Mouse (Mus musculus) forebrain, embryonic 13.5 days (tissue): ENCODE results near the gene Trim8. TPM values are rescaled to one million over a fixed set of nuclear protein-coding genes. Genes with fewer than 3 reads are reported as not detected.

ENCODE experiments used
- ATAC-seq: fragments of 200-750 bp; cut with Nextera tagmentation; 2 replicates; pipeline ENCODE4 v1.8.0; 2017
- H3K27ac ChIP-seq: fragments of 300-500 bp; sonication (generic); 2 replicates; pipeline ENCODE4 v1.5.1; 2015; ENCODE audit warnings: inconsistent platforms, mild to moderate bottlenecking, moderate library complexity
- H3K27me3 ChIP-seq: fragments of 300-500 bp; sonication (generic); 2 replicates; pipeline ENCODE4 v1.6.1; 2015; ENCODE audit warnings: mild to moderate bottlenecking, inconsistent platforms
- H3K36me3 ChIP-seq: fragments of 300-500 bp; sonication (generic); 2 replicates; pipeline ENCODE4 v1.6.1; 2015; ENCODE audit warnings: mild to moderate bottlenecking, inconsistent platforms; ENCODE audit not compliant: poor library complexity, severe bottlenecking
- H3K4me1 ChIP-seq: fragments of 300-500 bp; sonication (generic); 2 replicates; pipeline ENCODE4 v1.6.1; 2015; ENCODE audit warnings: inconsistent platforms
- H3K4me2 ChIP-seq: fragments of 300-500 bp; sonication (generic); 2 replicates; pipeline ENCODE4 v1.6.1; 2015; ENCODE audit warnings: inconsistent platforms, mild to moderate bottlenecking, moderate library complexity
- H3K4me3 ChIP-seq: fragments of 300-500 bp; sonication (generic); 2 replicates; pipeline ENCODE4 v1.5.1; 2015; ENCODE audit warnings: mild to moderate bottlenecking, inconsistent platforms
- H3K9ac ChIP-seq: fragments of 300-500 bp; sonication (generic); 2 replicates; pipeline ENCODE4 v1.6.1; 2015; ENCODE audit warnings: mild to moderate bottlenecking, inconsistent platforms
- H3K9me3 ChIP-seq: fragments of 300-500 bp; sonication (generic); replicated peaks from 2 replicates; pipeline ENCODE4 v1.6.1; 2016; ENCODE audit warnings: inconsistent platforms
- WGBS: fragments of 180-500 bp; shearing (Covaris S2); methylation state at CpG from one replicate; pipeline ENCODE4 v1.1.7; 2015; 5-methylcytosine and 5-hydroxymethylcytosine counted together
- polyA plus RNA-seq: library from polyadenylated mRNA; unstranded; fragments of >200 nt; fragmentation: Nextera tagmentation; extraction: Ambion mirVana; gene quantifications from 2 replicates; pipeline ENCODE4 v1.2.1, GENCODE M21; 2015

Trim8 gene
- polyA plus RNA-seq, 1 experiment from 2014 or later, result 22.6 TPM

DNA sequence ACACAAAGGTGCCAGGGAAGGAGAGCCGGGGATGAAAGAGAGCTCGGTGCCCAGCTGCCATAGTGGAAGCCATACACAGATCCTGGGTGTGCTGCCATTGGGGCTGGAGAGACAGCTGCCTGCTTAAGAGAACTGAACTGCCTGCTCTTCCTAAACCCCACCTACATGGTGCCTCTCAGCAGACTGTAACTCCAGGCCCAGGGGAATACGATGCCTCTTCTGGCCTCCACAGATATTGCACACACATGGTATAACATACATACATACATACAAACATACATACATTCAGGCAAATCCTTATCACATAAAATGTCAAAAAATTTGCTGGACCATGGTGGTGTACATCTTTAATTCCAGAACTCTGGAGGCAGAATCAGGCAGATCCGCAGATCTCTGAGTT lies 38.1 kb upstream of the Trim8 start:
- H3K27me3 ChIP-seq, result no peaks in the 10 kb centered on the region
- no peaks in the 10 kb centered on the region; the same call in 1 of the 2 replicates for H3K9me3 ChIP-seq
- WGBS, result 97% methylated on average over 4 of the region's 4 CpGs
- H3K9ac ChIP-seq, result no peak overlapping the region
- no peak for ATAC-seq
- no peak overlapping the region for H3K27ac ChIP-seq
- H3K4me1 ChIP-seq, result no peaks in the 10 kb centered on the region
- no peak overlapping the region for H3K4me3 ChIP-seq
- peaks cover 50% of the 10 kb centered on the region for H3K36me3 ChIP-seq
- H3K4me2 ChIP-seq, result no peak overlapping the region

GRCm38 (mm10) chr19:46466160-46466559 lies 35.3 kb upstream of the Trim8 start:
- ATAC-seq, result no peak
- H3K4me3 ChIP-seq, result no peak overlapping the region
- no peak overlapping the region for H3K4me2 ChIP-seq
- no peak overlapping the region for H3K27ac ChIP-seq
- no peaks in the 10 kb centered on the region; the same call in 1 of the 2 replicates for H3K9me3 ChIP-seq
- peaks cover 31% of the 10 kb centered on the region for H3K36me3 ChIP-seq
- H3K9ac ChIP-seq, result no peak overlapping the region
- H3K27me3 ChIP-seq, result no peaks in the 10 kb centered on the region
- WGBS, result 85% methylated on average over 6 of the region's 6 CpGs
- peaks cover 6% of the 10 kb centered on the region; the same call in 1 of the 2 replicates for H3K4me1 ChIP-seq

GRCm38 (mm10) chr19:46467051-46467503 lies 34.4 kb upstream of the Trim8 start:
- H3K27me3 ChIP-seq, result no peaks in the 10 kb centered on the region
- H3K4me1 ChIP-seq, result peaks cover 15% of the 10 kb centered on the region
- no peak overlapping the region for H3K4me2 ChIP-seq
- no peak overlapping the region for H3K4me3 ChIP-seq
- peaks cover 25% of the 10 kb centered on the region for H3K36me3 ChIP-seq
- no peak overlapping the region for H3K27ac ChIP-seq
- H3K9me3 ChIP-seq, result no peaks in the 10 kb centered on the region; the same call in 1 of the 2 replicates
- WGBS, result 80% methylated on average over 3 of the region's 3 CpGs
- no peak for ATAC-seq
- H3K9ac ChIP-seq, result no peak overlapping the region

- H3K36me3 ChIP-seq, result peaks cover 39% of the 10 kb centered on the region
- no peaks in the 10 kb centered on the region for H3K27me3 ChIP-seq
- H3K27ac ChIP-seq, result peak overlapping the region; percentile 57; the same call in 1 of the 2 replicates
- H3K9me3 ChIP-seq, result no peaks in the 10 kb centered on the region
- no peak overlapping the region for H3K4me2 ChIP-seq
- H3K4me3 ChIP-seq, result no peak overlapping the region
- H3K9ac ChIP-seq, result 0 out of 2 replicates have a peak overlapping the region, but pooled peaks have one; percentile 30
- ATAC-seq, result no peak
- H3K4me1 ChIP-seq, result peaks cover 15% of the 10 kb centered on the region
- 61% methylated on average over 17 of the region's 17 CpGs for WGBS
These were observed 30.9 kb upstream of the Trim8 start for GRCm38 (mm10) chr19:46470364-46471240.

GRCm38 (mm10) chr19:46471324-46472093 lies 30.0 kb upstream of the Trim8 start:
- H3K36me3 ChIP-seq, result peaks cover 43% of the 10 kb centered on the region
- peak overlapping the region; percentile 30; the same call in 1 of the 2 replicates for H3K9ac ChIP-seq

DNA sequence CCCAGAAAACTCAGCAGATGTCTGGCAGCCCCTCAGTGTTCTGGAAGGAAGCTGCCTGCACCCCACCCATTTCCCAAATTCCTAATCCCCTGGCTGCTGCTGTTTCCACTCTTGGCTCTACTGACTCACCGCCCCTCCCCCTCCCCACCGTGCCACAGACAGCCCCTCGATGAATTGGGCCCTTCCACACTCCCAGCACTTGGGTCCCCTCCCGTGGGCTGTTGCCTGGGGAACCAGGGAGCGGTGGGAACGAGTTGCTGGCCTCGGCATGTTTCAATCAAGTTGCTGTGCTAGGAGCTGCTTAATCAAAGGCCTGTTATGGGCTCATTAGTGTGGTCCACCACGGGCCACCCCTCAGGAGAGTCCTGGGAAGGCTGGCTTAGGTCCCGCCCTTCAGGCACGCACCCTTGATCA lies 24.1 kb upstream of the Trim8 start:
- H3K4me1 ChIP-seq, result peaks cover 13% of the 10 kb centered on the region; the same call in 1 of the 2 replicates
- no peak overlapping the region for H3K4me3 ChIP-seq
- no peak overlapping the region for H3K27ac ChIP-seq
- H3K4me2 ChIP-seq, result no peak overlapping the region
- peaks cover 69% of the 10 kb centered on the region for H3K36me3 ChIP-seq
- WGBS, result 21% methylated on average over 10 of the region's 10 CpGs
- no peaks in the 10 kb centered on the region for H3K27me3 ChIP-seq
- ATAC-seq, result no peak
- no peak overlapping the region for H3K9ac ChIP-seq
- H3K9me3 ChIP-seq, result no peaks in the 10 kb centered on the region

More at GRCm38 (mm10) chr19:46471324-46472093, 30.0 kb upstream of the Trim8 start:
- no peak overlapping the region for H3K4me2 ChIP-seq
- WGBS, result 23% methylated on average over 10 of the region's 10 CpGs
- H3K27ac ChIP-seq, result peak overlapping the region; percentile 57
- no peaks in the 10 kb centered on the region for H3K9me3 ChIP-seq
- H3K4me1 ChIP-seq, result peaks cover 15% of the 10 kb centered on the region
- no peak overlapping the region for H3K4me3 ChIP-seq
- ATAC-seq, result no peak
- H3K27me3 ChIP-seq, result no peaks in the 10 kb centered on the region

DNA sequence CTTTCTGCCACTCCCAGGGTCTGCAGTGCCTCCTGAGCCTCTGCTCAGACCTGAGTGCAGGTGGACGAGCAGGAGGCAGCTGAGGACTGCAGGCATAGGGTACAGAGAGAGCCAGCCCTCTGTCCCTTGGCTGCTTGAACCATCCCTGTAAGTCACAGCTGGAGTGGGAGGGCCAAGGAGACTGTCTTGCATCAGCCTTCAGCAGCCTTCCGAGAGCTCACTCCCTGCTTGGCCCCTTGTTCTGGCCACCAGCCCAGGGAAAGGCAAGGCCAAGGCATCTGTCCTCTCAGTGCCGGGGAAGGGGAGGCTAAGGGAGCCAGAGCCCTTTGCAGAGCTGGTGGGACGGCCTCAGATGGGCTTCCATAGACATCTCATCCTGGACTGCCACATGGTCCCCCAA lies 23.3 kb upstream of the Trim8 start:
- H3K4me2 ChIP-seq, result no peak overlapping the region
- WGBS, result 91% methylated on average over 4 of the region's 4 CpGs
- H3K27ac ChIP-seq, result no peak overlapping the region
- ATAC-seq, result no peak
- peaks cover 16% of the 10 kb centered on the region; the same call in 1 of the 2 replicates for H3K4me1 ChIP-seq
- H3K4me3 ChIP-seq, result no peak overlapping the region
- no peak overlapping the region for H3K9ac ChIP-seq
- no peaks in the 10 kb centered on the region for H3K9me3 ChIP-seq
- no peaks in the 10 kb centered on the region for H3K27me3 ChIP-seq
- peaks cover 68% of the 10 kb centered on the region for H3K36me3 ChIP-seq

GRCm38 (mm10) chr19:46478826-46479225 lies 22.7 kb upstream of the Trim8 start:
- WGBS, result 88% methylated on average over 5 of the region's 5 CpGs
- Histone ChIP-seq H3K9ac (no peak overlapping the region), H3K9me3 (no peaks in the 10 kb centered on the region), H3K27me3 (no peaks in the 10 kb centered on the region), H3K4me3 (no peak overlapping the region), H3K4me1 (peaks cover 20% of the 10 kb centered on the region), H3K36me3 (peaks cover 63% of the 10 kb centered on the region), H3K27ac (no peak overlapping the region), H3K4me2 (no peak overlapping the region)
- no peak for ATAC-seq

GRCm38 (mm10) chr19:46479306-46480075 lies 22.0 kb upstream of the Trim8 start:
- no peaks in the 10 kb centered on the region for H3K9me3 ChIP-seq
- H3K36me3 ChIP-seq, result peaks cover 60% of the 10 kb centered on the region
- no peak overlapping the region for H3K4me3 ChIP-seq
- no peaks in the 10 kb centered on the region for H3K27me3 ChIP-seq
- no peak for ATAC-seq
- 85% methylated on average over 21 of the region's 21 CpGs for WGBS
- peak overlapping the region; percentile 21; the same call in 1 of the 2 replicates for H3K9ac ChIP-seq
- peaks cover 27% of the 10 kb centered on the region for H3K4me1 ChIP-seq
- H3K4me2 ChIP-seq, result no peak overlapping the region
- H3K27ac ChIP-seq, result no peak overlapping the region

DNA sequence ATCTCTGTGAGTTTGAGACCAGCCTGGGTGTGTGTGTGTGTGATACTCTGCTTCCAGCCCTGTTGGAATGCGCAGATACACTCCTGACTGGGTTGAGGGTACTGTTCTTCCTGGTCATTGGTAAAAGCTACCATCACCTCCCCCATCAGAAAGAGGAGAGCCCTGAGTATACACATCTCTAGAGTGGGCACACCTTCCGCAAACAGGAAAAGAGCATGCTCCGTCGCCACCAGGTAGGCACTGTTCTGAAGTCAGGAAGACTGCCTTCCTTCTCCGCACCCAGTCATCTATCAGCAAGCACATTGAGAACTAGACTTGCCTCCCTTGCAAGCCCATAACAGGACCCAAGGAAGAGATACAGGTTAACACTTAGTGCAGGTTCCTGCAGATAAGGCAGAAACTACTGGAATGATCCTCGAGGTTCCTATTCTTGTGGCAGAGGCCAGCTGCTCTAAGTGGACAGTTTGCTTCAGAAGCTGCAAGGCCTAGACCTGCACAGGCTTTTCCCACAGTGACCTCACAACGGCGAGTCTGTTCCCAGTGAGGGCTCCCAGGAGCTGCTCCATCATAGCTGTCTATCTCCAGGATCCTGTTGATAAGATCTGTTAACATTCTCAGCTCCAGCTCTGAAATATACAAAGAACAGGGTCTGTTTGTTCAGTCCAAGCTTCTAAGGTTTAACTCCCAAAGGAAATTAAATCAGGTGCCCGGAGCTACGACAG lies 20.7 kb upstream of the Trim8 start:
- H3K27me3 ChIP-seq, result no peaks in the 10 kb centered on the region
- H3K27ac ChIP-seq, result no peak overlapping the region
- H3K4me1 ChIP-seq, result peaks cover 29% of the 10 kb centered on the region
- no peak overlapping the region for H3K9ac ChIP-seq
- H3K4me3 ChIP-seq, result no peak overlapping the region
- WGBS, result 80% methylated on average over 10 of the region's 10 CpGs
- H3K4me2 ChIP-seq, result no peak overlapping the region
- no peak for ATAC-seq
- H3K9me3 ChIP-seq, result no peaks in the 10 kb centered on the region
- peaks cover 60% of the 10 kb centered on the region for H3K36me3 ChIP-seq

DNA sequence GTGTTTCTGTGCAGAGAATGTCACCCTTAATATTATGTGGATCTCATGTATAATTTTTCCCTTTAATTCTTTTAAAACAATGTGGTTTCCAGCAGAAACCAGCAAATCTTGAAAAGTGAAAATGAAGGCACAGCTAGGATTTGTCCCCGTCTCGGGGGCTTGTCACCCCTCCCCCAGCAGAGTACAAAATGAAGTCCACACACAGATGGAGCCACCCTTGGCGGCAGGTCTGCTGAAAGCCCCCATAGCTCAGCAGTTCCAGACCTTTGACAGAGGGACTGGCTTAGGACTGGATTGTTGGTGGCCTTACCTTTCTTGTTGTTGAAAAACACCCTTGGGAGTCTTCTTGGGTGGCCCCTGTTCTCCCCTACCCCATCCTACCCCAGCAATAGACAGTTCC lies 20.1 kb upstream of the Trim8 start:
- Histone ChIP-seq H3K4me1 (peaks cover 29% of the 10 kb centered on the region), H3K27me3 (no peaks in the 10 kb centered on the region), H3K27ac (no peak overlapping the region), H3K9ac (no peak overlapping the region), H3K4me2 (no peak overlapping the region), H3K36me3 (peaks cover 63% of the 10 kb centered on the region), H3K9me3 (no peaks in the 10 kb centered on the region), H3K4me3 (no peak overlapping the region)
- 12% methylated on average over 3 of the region's 3 CpGs for WGBS
- no peak for ATAC-seq
